Mouse (Mus musculus): ENCODE data around the gene Lin54. TPM values are rescaled to one million over a fixed set of nuclear protein-coding genes. Genes with fewer than 3 reads are reported as not detected.

Gene Lin54
- total and polyA plus RNA-seq, 3 experiments, result 11.8 to 14.1 (median 12.9) TPM

DNA sequence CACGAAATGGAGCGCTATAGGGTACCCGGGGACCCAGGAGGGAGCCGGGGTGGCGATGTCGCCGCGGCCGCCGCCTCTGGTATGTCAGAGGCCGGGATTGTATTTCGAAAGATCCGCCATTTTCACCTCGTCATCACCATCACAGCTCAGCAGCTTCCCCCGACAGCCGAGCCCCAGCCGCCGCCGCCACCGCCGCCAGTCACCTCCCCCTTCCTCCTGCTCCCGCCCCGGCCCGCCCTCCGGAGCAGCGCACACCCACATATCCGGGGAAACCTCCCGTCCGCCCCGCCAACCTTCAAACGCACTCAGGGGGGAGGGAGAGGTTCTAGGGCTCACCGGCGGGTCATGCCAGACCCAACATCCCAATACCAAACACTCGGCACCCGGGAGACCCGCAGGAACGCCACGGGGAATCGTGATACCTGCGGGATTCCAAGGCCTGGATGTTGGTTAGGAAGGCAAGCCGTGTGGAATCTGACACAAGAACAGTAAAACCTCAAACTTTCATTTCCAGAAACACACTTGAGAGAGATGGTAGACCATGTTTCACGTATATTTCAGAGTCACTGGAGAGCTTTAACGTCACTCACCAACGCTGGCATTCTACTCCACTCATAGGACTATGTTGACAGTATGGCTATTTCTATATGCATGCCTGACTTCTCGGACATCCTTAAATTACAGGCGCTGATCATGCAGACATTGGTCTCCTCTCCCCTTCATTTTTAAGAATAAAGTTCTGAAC is 1.8 kb downstream of the Lin54 start:
- 0 out of 2 replicates have a peak, but pooled peaks have one; percentile 37 for TF ChIP-seq ETS1 (conservative IDR thresholded peaks at IDR 0.05; ENCODE audit: low read depth, low read length)
- no peak for TF ChIP-seq JUN (IDR thresholded peaks at IDR 0.05; ENCODE audit: insufficient read depth, low read depth, low read length)
- TF ChIP-seq UBTF (IDR thresholded peaks at IDR 0.05; ENCODE audit: low read depth, low read length), result 0 out of 2 replicates have a peak, but pooled peaks have one; percentile 21
- TF ChIP-seq HCFC1 (IDR thresholded peaks at IDR 0.05; ENCODE audit: low read depth, low read length), result peak; percentile 56
- TF ChIP-seq CHD1 (IDR thresholded peaks at IDR 0.05; ENCODE audit: low read depth, low read length), result 0 out of 2 replicates have a peak, but pooled peaks have one; percentile 48
- peak; percentile 30; the same call in 1 of the 2 replicates for TF ChIP-seq NRF1 (IDR thresholded peaks at IDR 0.05; ENCODE audit: low read depth, low read length)
- no peak for TF ChIP-seq GABPA (IDR thresholded peaks at IDR 0.05; ENCODE audit: insufficient replicate concordance, low read depth, low read length)
- no peak for TF ChIP-seq USF2 (conservative IDR thresholded peaks at IDR 0.05; ENCODE audit: low read depth, low read length)
- no peak for TF ChIP-seq IRF4 (IDR thresholded peaks at IDR 0.05; ENCODE audit: low read depth, low read length)
- no peak for TF ChIP-seq CTCF (conservative IDR thresholded peaks at IDR 0.05 in 1 of 2, IDR thresholded peaks at IDR 0.05 in 1 of 2; ENCODE audit: low read depth in 2 of 2, low read length in 2 of 2)
- no peak for TF ChIP-seq POLR2AphosphoS2 (IDR thresholded peaks at IDR 0.05; ENCODE audit: low read depth, low read length)
- TF ChIP-seq E2F4 (IDR thresholded peaks at IDR 0.05; ENCODE audit: insufficient replicate concordance, low read depth, low read length), result 0 out of 2 replicates have a peak, but pooled peaks have one; percentile 60
- TF ChIP-seq PAX5 (IDR thresholded peaks at IDR 0.05; ENCODE audit: low read length), result no peak
- TF ChIP-seq EP300 (IDR thresholded peaks at IDR 0.05; ENCODE audit: low read length), result 0 out of 2 replicates have a peak, but pooled peaks have one; percentile 19
- no peak for TF ChIP-seq KAT2A (IDR thresholded peaks at IDR 0.05; ENCODE audit: insufficient replicate concordance, low read length)
- no peak for TF ChIP-seq TCF12 (IDR thresholded peaks at IDR 0.05; ENCODE audit: low read depth, low read length)
- TF ChIP-seq RAD21 (IDR thresholded peaks at IDR 0.05; ENCODE audit: low read depth, low read length), result no peak
- peak; percentile 35; the same call in 1 of the 2 replicates for TF ChIP-seq BHLHE40 (IDR thresholded peaks at IDR 0.05; ENCODE audit: low read depth, low read length)
- TF ChIP-seq ZKSCAN1 (IDR thresholded peaks at IDR 0.05; ENCODE audit: borderline replicate concordance, low read depth, low read length), result no peak
- no peak for TF ChIP-seq SMC3 (IDR thresholded peaks at IDR 0.05; ENCODE audit: low read depth, low read length)
- TF ChIP-seq NELFE (IDR thresholded peaks at IDR 0.05; ENCODE audit: low read depth, low read length), result peak; percentile 41
- peak; percentile 86 for TF ChIP-seq MAZ (IDR thresholded peaks at IDR 0.05; ENCODE audit: low read depth, low read length)
- 0 out of 2 replicates have a peak, but pooled peaks have one; percentile 31 for TF ChIP-seq MAX (IDR thresholded peaks at IDR 0.05; ENCODE audit: low read length)
- TF ChIP-seq TBP (conservative IDR thresholded peaks at IDR 0.05; ENCODE audit: low read depth, low read length), result no peak
- TF ChIP-seq USF1 (IDR thresholded peaks at IDR 0.05; ENCODE audit: low read depth, low read length), result no peak
- no peak for TF ChIP-seq MYC (IDR thresholded peaks at IDR 0.05; ENCODE audit: low read depth, low read length)
- TF ChIP-seq POLR2A (IDR thresholded peaks at IDR 0.05; ENCODE audit: low read depth, low read length), result peak; percentile 59
- TF ChIP-seq MXI1 (IDR thresholded peaks at IDR 0.05; ENCODE audit: low read depth, low read length), result peak; percentile 85
- no peak for TF ChIP-seq JUND (conservative IDR thresholded peaks at IDR 0.05; ENCODE audit: low read depth, low read length)
- peak; percentile 81; the same call in 1 of the 2 replicates for TF ChIP-seq SIN3A (IDR thresholded peaks at IDR 0.05; ENCODE audit: low read length)
- TF ChIP-seq MEF2A (IDR thresholded peaks at IDR 0.05; ENCODE audit: borderline replicate concordance, low read depth, low read length), result no peak
- peak; percentile 68 for TF ChIP-seq ELF1 (IDR thresholded peaks at IDR 0.05; ENCODE audit: low read depth, low read length)
- no peak for TF ChIP-seq MAFK (IDR thresholded peaks at IDR 0.05; ENCODE audit: insufficient replicate concordance, low read length)
- TF ChIP-seq CHD2 (IDR thresholded peaks at IDR 0.05; ENCODE audit: low read length), result peak; percentile 47; the same call in 1 of the 2 replicates
- TF ChIP-seq ZNF384 (IDR thresholded peaks at IDR 0.05; ENCODE audit: low read depth, low read length), result no peak
- no peak for TF ChIP-seq RCOR1 (conservative IDR thresholded peaks at IDR 0.05; ENCODE audit: low read depth, low read length)
- no peak; the same call in 1 of the 2 replicates for TF ChIP-seq ZMIZ1 (IDR thresholded peaks at IDR 0.05; ENCODE audit: low read depth, low read length)
- no peak for TF ChIP-seq ZC3H11A (IDR thresholded peaks at IDR 0.05; ENCODE audit: low read depth, low read length)
- Histone ChIP-seq H3K36me3 (replicated peaks in 1 of 2; ENCODE audit: control insufficient read depth in 1 of 2, insufficient read depth in 1 of 2, low read length in 1 of 2) (peaks cover 0 to 2% of the 10 kb centered on the region in 2 experiments), H3K4me2 (ENCODE audit: insufficient read depth, low read depth, poor library complexity, severe bottlenecking) (peak overlapping the region; percentile 97), H3K9ac (ENCODE audit: insufficient read depth, low read depth) (peak overlapping the region; percentile 55), H3K79me2 (replicated peaks; ENCODE audit: control insufficient read depth, extremely low read depth, insufficient read depth, poor library complexity, severe bottlenecking) (peaks cover 53% of the 10 kb centered on the region), H3K27ac (ENCODE audit: insufficient read depth, low read depth) (peak overlapping the region; percentile 1; the same call in 1 of the 2 replicates), H3K4me1 (ENCODE audit: control insufficient read depth in 1 of 2, insufficient read depth in 2 of 2) (peaks cover 3 to 18% of the 10 kb centered on the region in 2 experiments; a peak in 3 of 4 replicates), H3K9me3 (replicated peaks; ENCODE audit: low read length) (no peaks in the 10 kb centered on the region), H3K27me3 (replicated peaks) (no peaks in the 10 kb centered on the region), H3K4me3 (replicated peaks in 1 of 3; ENCODE audit: low read depth in 2 of 3, low read length in 2 of 3, poor library complexity in 1 of 3) (peak overlapping the region; percentile 78 to 88 (median 82))
- in situ Hi-C loops (cut with MboI; ENCODE audit: low pct_ligation_motif_present, low pct_unique_long_range_greater_than_20kb, low sequenced_read_pairs) (no loop called here), dilution Hi-C loops (cut with MboI; ENCODE audit: extremely low pct_ligation_motif_present, extremely low pct_unique_long_range_greater_than_20kb, low sequenced_read_pairs) (no loop called here)
- peak; percentile 81 for DNase-seq (ENCODE audit: extremely low read depth)

All from CH12.LX (cell line).